Mouse (Mus musculus) liver, embryonic 13.5 days (tissue): ENCODE measurements around the gene Arg1. TPM values are rescaled to one million over a fixed set of nuclear protein-coding genes. Genes with fewer than 3 reads are reported as not detected.

Experiments
- ATAC-seq: fragments of 200-750 bp; cut with Nextera tagmentation; 2 replicates; pipeline ENCODE4 v1.8.0; 2017; ENCODE audit warnings: low read depth, mild to moderate bottlenecking, moderate number of reproducible peaks, moderate library complexity
- DNase-seq: peaks from one replicate; pipeline ENCODE4 v3.0.0; 2022
- H3K27ac ChIP-seq: fragments of 300-500 bp; sonication (generic); 2 replicates; pipeline ENCODE4 v1.5.1; 2015; ENCODE audit warnings: moderate library complexity, mild to moderate bottlenecking, inconsistent platforms
- H3K27me3 ChIP-seq: fragments of 300-500 bp; sonication (generic); 2 replicates; pipeline ENCODE4 v1.6.1; 2015; ENCODE audit warnings: mild to moderate bottlenecking, inconsistent platforms
- H3K36me3 ChIP-seq: fragments of 300-500 bp; sonication (generic); 2 replicates; pipeline ENCODE4 v1.6.1; 2015; ENCODE audit warnings: mild to moderate bottlenecking, inconsistent platforms
- H3K4me1 ChIP-seq: fragments of 300-500 bp; sonication (generic); replicated peaks from 2 replicates; pipeline ENCODE4 v1.6.1; 2015; ENCODE audit warnings: inconsistent platforms
- H3K4me2 ChIP-seq: fragments of 300-500 bp; sonication (generic); 2 replicates; pipeline ENCODE4 v1.6.1; 2015; ENCODE audit warnings: inconsistent platforms, mild to moderate bottlenecking, moderate library complexity
- H3K4me3 ChIP-seq: fragments of 300-500 bp; sonication (generic); replicated peaks from 2 replicates; pipeline ENCODE4 v1.5.1; 2015; ENCODE audit warnings: mild to moderate bottlenecking, inconsistent platforms
- H3K9ac ChIP-seq: fragments of 300-500 bp; sonication (generic); 2 replicates; pipeline ENCODE4 v1.6.1; 2015; ENCODE audit warnings: mild to moderate bottlenecking, inconsistent platforms
- H3K9me3 ChIP-seq: fragments of 300-500 bp; sonication (generic); replicated peaks from 2 replicates; pipeline ENCODE4 v1.6.1; 2016; ENCODE audit warnings: inconsistent platforms
- WGBS: fragments of 180-500 bp; shearing (Covaris S2); methylation state at CpG from one replicate; pipeline ENCODE4 v1.1.7; 2015; ENCODE audit not compliant: insufficient replicate concordance; 5-methylcytosine and 5-hydroxymethylcytosine counted together
- polyA plus RNA-seq: library from polyadenylated mRNA; unstranded; fragments of >200 nt; fragmentation: Nextera tagmentation; extraction: Ambion mirVana; gene quantifications from 2 replicates; pipeline ENCODE4 v1.2.1, GENCODE M21; 2015

The Arg1 gene
- polyA plus RNA-seq, 1 experiment from 2014 or later, result 6.2 TPM

DNA sequence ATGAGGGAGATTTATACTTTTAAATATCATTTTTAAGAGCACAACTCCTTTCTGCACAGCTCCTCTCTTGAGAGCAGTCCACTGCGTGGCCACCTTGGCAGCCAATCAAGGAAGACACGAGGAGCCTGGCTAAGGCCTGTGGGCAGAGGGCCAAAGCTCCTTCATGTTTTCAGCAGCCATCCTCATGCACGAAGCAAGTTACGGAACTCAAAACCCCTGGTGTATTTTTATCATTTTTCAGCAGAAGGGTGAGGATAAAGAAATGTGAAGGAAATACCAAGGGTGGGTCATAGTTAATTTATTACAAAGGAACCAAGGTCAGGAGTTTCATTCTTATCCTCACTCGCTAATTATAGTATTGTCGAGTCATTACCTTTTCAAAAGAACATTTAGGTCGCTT, 25.3 kb upstream of the Arg1 start:
- WGBS, result 65% methylated on average over 7 of the region's 7 CpGs
- H3K4me1 ChIP-seq, result 0 out of 2 replicates have a peak, but pooled peaks cover 8% of the 10 kb centered on the region
- H3K9me3 ChIP-seq, result no peaks in the 10 kb centered on the region
- no peak overlapping the region for H3K4me3 ChIP-seq
- H3K4me2 ChIP-seq, result no peak overlapping the region
- no peaks in the 10 kb centered on the region for H3K36me3 ChIP-seq
- H3K9ac ChIP-seq, result no peak overlapping the region
- no peak for ATAC-seq
- no peak for DNase-seq
- H3K27ac ChIP-seq, result no peak overlapping the region
- no peaks in the 10 kb centered on the region for H3K27me3 ChIP-seq

DNA sequence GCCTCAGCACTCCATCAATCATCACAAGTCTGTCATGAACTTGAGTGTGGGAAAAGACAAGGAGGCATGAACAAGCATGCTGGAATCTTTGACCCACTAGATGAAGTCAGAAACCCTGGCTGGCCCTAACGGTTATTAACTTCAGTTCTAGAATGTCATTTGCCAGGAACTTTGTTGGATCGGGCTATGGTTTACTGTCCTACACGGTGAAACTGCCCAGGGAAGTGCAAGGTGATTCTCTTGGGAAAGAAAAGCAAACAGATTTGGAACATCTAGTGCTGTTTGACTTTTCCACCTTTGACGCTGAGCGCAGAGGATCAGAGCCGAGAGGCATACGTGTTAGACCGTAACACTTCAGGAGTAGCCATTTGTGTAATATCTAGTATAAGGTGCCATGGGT, 24.3 kb upstream of the Arg1 start:
- Histone ChIP-seq H3K4me1 (0 out of 2 replicates have a peak, but pooled peaks cover 8% of the 10 kb centered on the region), H3K27ac (no peak overlapping the region), H3K4me3 (no peak overlapping the region), H3K27me3 (no peaks in the 10 kb centered on the region), H3K36me3 (no peaks in the 10 kb centered on the region), H3K9me3 (no peaks in the 10 kb centered on the region), H3K4me2 (no peak overlapping the region), H3K9ac (no peak overlapping the region)
- ATAC-seq (no peak), DNase-seq (no peak)
- WGBS, result 72% methylated on average over 8 of the region's 8 CpGs

- no peak for ATAC-seq
- Histone ChIP-seq H3K4me1 (0 out of 2 replicates have a peak, but pooled peaks cover 8% of the 10 kb centered on the region), H3K4me3 (no peak overlapping the region)
These were observed 22.9 kb upstream of the Arg1 start for GRCm38 (mm10) chr10:24950223-24950622.

DNA sequence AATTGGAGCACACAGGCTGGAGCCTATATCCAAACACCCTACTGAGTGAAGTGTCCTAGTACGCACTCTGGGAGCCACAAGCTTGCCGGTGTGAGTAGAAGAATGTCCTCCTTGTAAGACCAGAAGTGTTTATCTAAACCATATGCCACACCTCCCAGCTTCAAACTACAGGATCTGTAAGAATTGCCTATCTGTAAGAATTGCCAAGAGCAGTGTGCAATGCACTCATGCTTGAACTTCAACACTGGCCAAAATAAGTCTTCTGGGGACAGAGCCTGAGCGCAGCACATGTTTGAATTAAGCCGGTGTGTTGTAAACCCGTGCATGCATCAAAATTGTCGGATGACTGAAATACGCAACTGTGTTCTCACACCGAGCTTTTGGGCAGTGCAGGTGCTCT, 21.0 kb upstream of the Arg1 start:
- no peaks in the 10 kb centered on the region for H3K27me3 ChIP-seq
- H3K4me1 ChIP-seq, result 0 out of 2 replicates have a peak, but pooled peaks cover 8% of the 10 kb centered on the region
- H3K4me2 ChIP-seq, result peak overlapping the region; percentile 38; the same call in 1 of the 2 replicates
- H3K27ac ChIP-seq, result no peak overlapping the region
- 67% methylated on average over 8 of the region's 8 CpGs for WGBS
- ATAC-seq, result no peak
- no peaks in the 10 kb centered on the region for H3K36me3 ChIP-seq
- no peak overlapping the region for H3K9ac ChIP-seq
- H3K9me3 ChIP-seq, result no peaks in the 10 kb centered on the region
- DNase-seq, result no peak
- no peak overlapping the region for H3K4me3 ChIP-seq

More at GRCm38 (mm10) chr10:24950223-24950622, 22.9 kb upstream of the Arg1 start:
- Histone ChIP-seq H3K27ac (no peak overlapping the region), H3K36me3 (no peaks in the 10 kb centered on the region), H3K27me3 (no peaks in the 10 kb centered on the region), H3K4me2 (no peak overlapping the region), H3K9me3 (no peaks in the 10 kb centered on the region), H3K9ac (no peak overlapping the region)
- 39% methylated on average over 4 of the region's 4 CpGs for WGBS
- DNase-seq, result no peak

- no peak overlapping the region for H3K4me3 ChIP-seq
- DNase-seq, result no peak
- no peak overlapping the region for H3K9ac ChIP-seq
- WGBS, result 46% methylated on average over 3 of the region's 3 CpGs
- H3K27ac ChIP-seq, result no peak overlapping the region
- H3K9me3 ChIP-seq, result no peaks in the 10 kb centered on the region
- H3K27me3 ChIP-seq, result no peaks in the 10 kb centered on the region
- H3K36me3 ChIP-seq, result no peaks in the 10 kb centered on the region
- ATAC-seq, result no peak
- peak overlapping the region; percentile 38; the same call in 1 of the 2 replicates for H3K4me2 ChIP-seq
- 0 out of 2 replicates have a peak, but pooled peaks cover 8% of the 10 kb centered on the region for H3K4me1 ChIP-seq
These were observed 20.6 kb upstream of the Arg1 start for GRCm38 (mm10) chr10:24947871-24948270.

DNA sequence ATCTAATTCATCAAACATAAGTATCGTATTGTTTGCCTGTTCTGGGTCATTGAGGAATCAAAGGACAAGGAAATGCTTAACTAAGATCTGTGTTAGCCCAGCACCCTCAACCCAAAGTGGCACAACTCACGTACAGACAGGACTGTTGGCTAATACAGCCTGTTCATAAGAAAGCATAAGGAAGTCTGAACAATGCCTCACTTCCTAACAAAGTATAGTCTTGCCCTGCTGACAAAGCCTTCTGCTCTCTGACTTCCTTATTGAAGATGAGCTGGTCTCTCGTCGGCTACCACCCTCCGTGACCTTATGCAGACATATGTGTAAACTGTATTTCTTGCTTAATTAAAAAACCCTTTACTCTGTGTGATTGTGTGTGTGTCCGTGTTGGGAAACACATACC, 2.9 kb upstream of the Arg1 start:
- DNase-seq (no peak), ATAC-seq (no peak)
- Histone ChIP-seq H3K4me2 (no peak overlapping the region), H3K9ac (no peak overlapping the region), H3K27me3 (no peaks in the 10 kb centered on the region), H3K36me3 (no peaks in the 10 kb centered on the region; the same call in 1 of the 2 replicates), H3K9me3 (no peaks in the 10 kb centered on the region), H3K27ac (no peak overlapping the region), H3K4me3 (no peak overlapping the region), H3K4me1 (peaks cover 4% of the 10 kb centered on the region; the same call in 1 of the 2 replicates)
- WGBS, result 57% methylated on average over 6 of the region's 6 CpGs

GRCm38 (mm10) chr10:24928072-24928471, 788 bp upstream of the Arg1 start:
- H3K9me3 ChIP-seq, result no peaks in the 10 kb centered on the region
- peaks cover 4% of the 10 kb centered on the region; the same call in 1 of the 2 replicates for H3K4me1 ChIP-seq
- no peaks in the 10 kb centered on the region for H3K27me3 ChIP-seq
- H3K4me2 ChIP-seq, result peak overlapping the region; percentile 44
- 21% methylated on average over 12 of the region's 12 CpGs for WGBS
- H3K27ac ChIP-seq, result no peak overlapping the region
- no peak for ATAC-seq
- no peak overlapping the region; the same call in 1 of the 2 replicates for H3K4me3 ChIP-seq
- H3K9ac ChIP-seq, result no peak overlapping the region
- H3K36me3 ChIP-seq, result no peaks in the 10 kb centered on the region; the same call in 1 of the 2 replicates
- no peak for DNase-seq

- Histone ChIP-seq H3K9ac (no peak overlapping the region), H3K27me3 (no peaks in the 10 kb centered on the region), H3K4me1 (peaks cover 4% of the 10 kb centered on the region; the same call in 1 of the 2 replicates), H3K9me3 (no peaks in the 10 kb centered on the region), H3K36me3 (no peaks in the 10 kb centered on the region; the same call in 1 of the 2 replicates), H3K27ac (no peak overlapping the region), H3K4me2 (no peak overlapping the region), H3K4me3 (no peak overlapping the region)
- 70% methylated on average over 10 of the region's 10 CpGs for WGBS
- ATAC-seq (no peak), DNase-seq (no peak)
These were observed 904 bp downstream of the Arg1 start for GRCm38 (mm10) chr10:24926380-24926779.

DNA sequence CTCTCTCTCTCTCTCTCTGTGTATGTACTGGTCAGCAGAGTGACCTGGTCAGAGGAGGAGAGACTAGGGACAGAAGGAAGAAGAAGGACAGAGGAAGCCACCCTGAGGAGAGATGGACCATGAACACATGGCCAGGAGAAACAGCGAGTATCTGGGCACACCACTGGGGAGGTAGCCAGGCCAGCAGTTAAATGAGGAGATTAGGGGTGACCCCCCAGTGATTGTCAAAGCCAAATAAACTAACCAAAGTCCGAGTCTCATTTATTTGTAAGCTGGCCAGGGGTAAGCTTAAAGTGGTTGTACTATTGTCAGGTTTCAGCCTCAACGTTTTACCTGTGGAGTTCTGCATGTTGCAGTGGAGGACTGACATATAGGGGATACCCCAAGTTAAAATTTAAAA, 3.0 kb downstream of the Arg1 start:
- H3K27ac ChIP-seq, result no peak overlapping the region
- no peak for ATAC-seq

DNA sequence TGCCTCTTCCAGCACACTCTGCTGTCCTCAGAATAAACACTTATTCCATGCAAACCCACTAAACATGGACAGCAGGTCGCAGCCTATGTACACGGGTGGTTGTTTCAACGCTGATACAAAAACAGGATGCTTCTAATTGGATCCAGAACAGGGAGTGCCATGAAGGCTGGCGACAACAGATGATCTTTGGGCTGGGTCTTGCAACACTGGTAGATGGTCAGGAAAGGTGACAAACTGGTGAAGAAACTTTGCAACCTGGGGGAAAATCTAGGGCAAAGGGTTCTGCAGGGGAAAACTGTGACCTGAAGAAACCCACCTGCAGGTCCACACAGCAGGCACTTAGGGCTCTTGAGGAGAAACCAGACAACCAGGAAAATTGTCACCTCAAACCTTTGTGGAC, 4.3 kb downstream of the Arg1 start:
- ATAC-seq, result no peak
- no peak for DNase-seq
- H3K27ac ChIP-seq, result no peak overlapping the region
- H3K36me3 ChIP-seq, result peaks cover 1% of the 10 kb centered on the region; the same call in 1 of the 2 replicates
- H3K27me3 ChIP-seq, result no peaks in the 10 kb centered on the region
- no peak overlapping the region for H3K4me3 ChIP-seq
- H3K4me1 ChIP-seq, result peaks cover under 1% of the 10 kb centered on the region; the same call in 1 of the 2 replicates
- 73% methylated on average over 4 of the region's 4 CpGs for WGBS
- H3K9ac ChIP-seq, result no peak overlapping the region
- H3K4me2 ChIP-seq, result no peak overlapping the region
- no peaks in the 10 kb centered on the region for H3K9me3 ChIP-seq

More for the DNA sequence above, 3.0 kb downstream of the Arg1 start:
- Histone ChIP-seq H3K4me3 (no peak overlapping the region), H3K9me3 (no peaks in the 10 kb centered on the region), H3K36me3 (no peaks in the 10 kb centered on the region; the same call in 1 of the 2 replicates), H3K27me3 (no peaks in the 10 kb centered on the region), H3K9ac (no peak overlapping the region), H3K4me2 (no peak overlapping the region), H3K4me1 (peaks cover 4% of the 10 kb centered on the region; the same call in 1 of the 2 replicates)
- 53% methylated on average over 3 of the region's 3 CpGs for WGBS
- no peak for DNase-seq

GRCm38 (mm10) chr10:24915486-24915885, 11.8 kb downstream of the Arg1 start:
- Histone ChIP-seq H3K4me2 (no peak overlapping the region), H3K27me3 (no peaks in the 10 kb centered on the region), H3K9me3 (no peaks in the 10 kb centered on the region), H3K4me3 (no peak overlapping the region), H3K9ac (no peak overlapping the region), H3K36me3 (peaks cover 53% of the 10 kb centered on the region), H3K4me1 (no peaks in the 10 kb centered on the region), H3K27ac (no peak overlapping the region)
- 81% methylated on average over 6 of the region's 6 CpGs for WGBS
- DNase-seq (no peak), ATAC-seq (no peak)

GRCm38 (mm10) chr10:24912576-24912975, 14.7 kb downstream of the Arg1 start:
- Histone ChIP-seq H3K9me3 (no peaks in the 10 kb centered on the region), H3K36me3 (peaks cover 76% of the 10 kb centered on the region), H3K9ac (no peak overlapping the region), H3K4me2 (no peak overlapping the region), H3K4me1 (no peaks in the 10 kb centered on the region), H3K27me3 (no peaks in the 10 kb centered on the region), H3K27ac (no peak overlapping the region), H3K4me3 (no peak overlapping the region)
- DNase-seq (no peak), ATAC-seq (no peak)
- WGBS, result 88% methylated on average over 14 of the region's 14 CpGs
